Mouse (Mus musculus): ENCODE data around the gene Lipo4.
"Not testable (repeated sequence)": the region's sequence is repeated elsewhere in the genome, so short reads cannot be mapped to it uniquely, and the experiment has no call there.

Lipo4 gene

GRCm38 (mm10) chr19:33517680-33518079 is at the start of gene Lipo4:
TSS of gene Lipo4 (minus strand) at chr19:33517780.
- DNase-seq (ENCODE audit: low read depth in 2 of 2, low spot score in 2 of 2), result no peak

- DNase-seq (ENCODE audit: low read depth in 2 of 2, low spot score in 2 of 2), result not testable (repeated sequence)
Measured at GRCm38 (mm10) chr19:33456426-33456825, 61.2 kb downstream of the Lipo4 start.

GRCm38 (mm10) chr19:33453725-33454124 is 63.9 kb downstream of the Lipo4 start:
- no peak for DNase-seq (ENCODE audit: low read depth in 2 of 2, low spot score in 2 of 2)
